ENCODE assay signal across 22 mouse cellular contexts in genomic region chr13:112450210-112450609, GRCm38 (mm10).
"Had no signal": no experiment of that assay in that cellular context is flagged by ENCODE, and none has a peak within 500 bp of the region (broad histone marks: within the 10 kb centered on the region; RNA-seq: fewer than 3 reads in every experiment).

No protein-coding gene starts in this region.

- H3K4me3 ChIP-seq: heart, adult 2 months; heart, embryonic 10.5 days; heart, embryonic 12.5 days; hindbrain, embryonic 13.5 days; hindbrain, embryonic 15.5 days; intestine, embryonic 15.5 days; layer of hippocampus, adult 2 months; left cerebral cortex, adult 2 months; limb, embryonic 10.5 days; limb, embryonic 12.5 days; liver, embryonic 13.5 days had no signal

- H3K36me3 ChIP-seq: heart, embryonic 10.5 days; heart, embryonic 12.5 days; hindbrain, embryonic 13.5 days; hindbrain, embryonic 15.5 days; intestine, embryonic 15.5 days; limb, embryonic 10.5 days; limb, embryonic 12.5 days; liver, embryonic 13.5 days had no signal

- H3K4me1 ChIP-seq: hindbrain, embryonic 15.5 days; intestine, embryonic 15.5 days; limb, embryonic 10.5 days; limb, embryonic 12.5 days; liver, embryonic 13.5 days had no signal

- H3K27ac ChIP-seq: heart, adult 2 months; heart, embryonic 10.5 days; hindbrain, embryonic 13.5 days; hindbrain, embryonic 15.5 days; hindbrain, postnatal 0 days; intestine, embryonic 15.5 days; layer of hippocampus, adult 2 months; left cerebral cortex, adult 2 months; limb, embryonic 10.5 days; limb, embryonic 12.5 days; liver, embryonic 13.5 days had no signal

- H3K9me3 ChIP-seq: heart, embryonic 10.5 days; hindbrain, embryonic 13.5 days; hindbrain, embryonic 15.5 days; intestine, embryonic 15.5 days; limb, embryonic 10.5 days; limb, embryonic 12.5 days; liver, embryonic 13.5 days had no signal

- H3K9ac ChIP-seq: heart, embryonic 12.5 days; hindbrain, embryonic 13.5 days; hindbrain, embryonic 15.5 days; intestine, embryonic 15.5 days; limb, embryonic 12.5 days; liver, embryonic 13.5 days had no signal

- H3K27me3 ChIP-seq: heart, embryonic 12.5 days; hindbrain, embryonic 13.5 days; hindbrain, embryonic 15.5 days; intestine, embryonic 15.5 days; limb, embryonic 12.5 days; liver, embryonic 13.5 days had no signal

- DNase-seq: gastrocnemius, postnatal 14 days; gastrocnemius, postnatal 36 days; heart, adult 2 months; heart, postnatal 10 days; heart, postnatal 36 days; kidney, adult 18-20 months; kidney, adult 8-10 months; kidney, postnatal 10 days; kidney, postnatal 25 days; kidney, postnatal 4 days; liver; liver, embryonic 13.5 days had no signal
